Mouse (Mus musculus): ENCODE measurements at regions not wholly inside any gene's neighbourhood (a gene's known extent, or its start where the extent isn't known, plus 50 kb on each side); places are given as distances from the start of the nearest gene placed in this dataset.
A peak's percentile ranks its signal among the peaks of the same experiment; 100 is the strongest.
"Not testable (repeated sequence)": the region's sequence is repeated elsewhere in the genome, so short reads cannot be mapped to it uniquely, and the experiment has no call there.

GRCm38 (mm10) chr1:4623268-4623667 lies 184.4 kb upstream of the Gm37988 start:
- no peak for TF ChIP-seq ZC3H11A (IDR thresholded peaks at IDR 0.05; ENCODE audit: borderline replicate concordance, low read depth, low read length)
- TF ChIP-seq HCFC1 (IDR thresholded peaks at IDR 0.05; ENCODE audit: borderline replicate concordance, insufficient read depth, low read length): no peak
- TF ChIP-seq CHD2 (IDR thresholded peaks at IDR 0.05; ENCODE audit: low read depth, low read length): no peak
- TF ChIP-seq MAFK (IDR thresholded peaks at IDR 0.05; ENCODE audit: insufficient read depth, low read depth, low read length): no peak
- no peak for TF ChIP-seq ZNF384 (IDR thresholded peaks at IDR 0.05; ENCODE audit: low read depth, low read length)
- H3K36me3 ChIP-seq (ENCODE audit: control insufficient read depth, insufficient read depth, low read length, poor library complexity, severe bottlenecking): no peaks in the 10 kb centered on the region

DNA sequence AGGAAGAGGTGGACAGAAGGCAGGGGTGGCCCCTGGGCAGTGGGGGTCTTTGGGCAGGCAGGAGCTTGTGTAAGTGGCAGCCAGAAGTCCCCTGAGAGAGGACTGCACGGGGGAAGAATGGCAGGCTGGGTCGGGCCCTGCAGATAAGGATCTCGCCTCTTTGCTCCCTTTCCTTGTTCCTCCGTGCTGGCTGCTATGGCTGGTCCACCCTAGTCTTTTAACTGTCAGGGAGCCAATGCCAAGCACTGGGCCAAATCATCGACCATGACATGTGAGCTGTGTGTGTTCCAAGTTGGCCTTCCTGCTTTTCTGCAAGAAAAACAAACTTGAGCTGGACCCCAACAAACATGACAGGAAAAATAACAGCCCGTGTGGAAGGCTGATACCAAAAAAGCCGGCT lies 153.8 kb upstream of the Gm37988 start:
- Histone ChIP-seq H3K36me3 (ENCODE audit: control insufficient read depth, insufficient read depth, low read length, poor library complexity, severe bottlenecking) (no peaks in the 10 kb centered on the region), H3K9ac (ENCODE audit: insufficient read depth, low read depth, low read length, poor library complexity, severe bottlenecking) (no peak overlapping the region), H3K4me1 (ENCODE audit: control insufficient read depth in 2 of 2, insufficient read depth in 2 of 2, low read length in 2 of 2, poor library complexity in 1 of 2) (no peaks in the 10 kb centered on the region; a peak in 1 of 4 replicates), H3K27ac (ENCODE audit: insufficient read depth, low read depth, low read length, poor library complexity, severe bottlenecking) (0 out of 2 replicates have a peak overlapping the region, but pooled peaks have one; percentile 10), H3K4me3 (ENCODE audit: insufficient read depth in 1 of 2, low read depth in 1 of 2, low read length in 2 of 2, poor library complexity in 1 of 2, severe bottlenecking in 1 of 2) (no peak overlapping the region), H3K9me3 (ENCODE audit: control insufficient read depth, insufficient read depth, low read depth, low read length) (no peaks in the 10 kb centered on the region)
- no peak for DNase-seq (ENCODE audit: low read depth, low spot score)
- TF ChIP-seq CHD2 (IDR thresholded peaks at IDR 0.05; ENCODE audit: low read depth, low read length) (no peak), ZNF384 (IDR thresholded peaks at IDR 0.05; ENCODE audit: low read depth, low read length) (no peak)
- in situ Hi-C loops (cut with MboI; ENCODE audit: low sequenced_read_pairs in 2 of 2, unreplicated experiment in 2 of 2): no loop called here

More at GRCm38 (mm10) chr1:4623268-4623667, 184.4 kb upstream of the Gm37988 start:
- no peak for DNase-seq (ENCODE audit: low read depth, low spot score)
- H3K9me3 ChIP-seq (ENCODE audit: control insufficient read depth, insufficient read depth, low read depth, low read length): no peaks in the 10 kb centered on the region
- in situ Hi-C loops (cut with MboI; ENCODE audit: low sequenced_read_pairs in 2 of 2, unreplicated experiment in 2 of 2): no loop called here
- H3K27ac ChIP-seq (ENCODE audit: insufficient read depth, low read depth, low read length, poor library complexity, severe bottlenecking): no peak overlapping the region
- H3K9ac ChIP-seq (ENCODE audit: insufficient read depth, low read depth, low read length, poor library complexity, severe bottlenecking): no peak overlapping the region
- no peaks in the 10 kb centered on the region for H3K4me1 ChIP-seq (ENCODE audit: control insufficient read depth in 2 of 2, insufficient read depth in 2 of 2, low read length in 2 of 2, poor library complexity in 1 of 2)
- no peak overlapping the region for H3K4me3 ChIP-seq (ENCODE audit: insufficient read depth in 1 of 2, low read depth in 1 of 2, low read length in 2 of 2, poor library complexity in 1 of 2, severe bottlenecking in 1 of 2)

- H3K36me3 ChIP-seq (ENCODE audit: control insufficient read depth, insufficient read depth, low read length, poor library complexity, severe bottlenecking): no peaks in the 10 kb centered on the region
- DNase-seq (ENCODE audit: low read depth, low spot score): no peak
- TF ChIP-seq ZC3H11A (IDR thresholded peaks at IDR 0.05; ENCODE audit: borderline replicate concordance, low read depth, low read length) (no peak), MAFK (IDR thresholded peaks at IDR 0.05; ENCODE audit: insufficient read depth, low read depth, low read length) (no peak), CHD2 (IDR thresholded peaks at IDR 0.05; ENCODE audit: low read depth, low read length) (no peak), HCFC1 (IDR thresholded peaks at IDR 0.05; ENCODE audit: borderline replicate concordance, insufficient read depth, low read length) (no peak), ZNF384 (IDR thresholded peaks at IDR 0.05; ENCODE audit: low read depth, low read length) (no peak)
- no peaks in the 10 kb centered on the region for H3K9me3 ChIP-seq (ENCODE audit: control insufficient read depth, insufficient read depth, low read depth, low read length)
- H3K9ac ChIP-seq (ENCODE audit: insufficient read depth, low read depth, low read length, poor library complexity, severe bottlenecking): no peak overlapping the region
- H3K4me1 ChIP-seq (ENCODE audit: control insufficient read depth in 2 of 2, insufficient read depth in 2 of 2, low read length in 2 of 2, poor library complexity in 1 of 2): no peaks in the 10 kb centered on the region; a peak in 1 of 4 replicates
- H3K27ac ChIP-seq (ENCODE audit: insufficient read depth, low read depth, low read length, poor library complexity, severe bottlenecking): no peak overlapping the region
- H3K4me3 ChIP-seq (ENCODE audit: insufficient read depth in 1 of 2, low read depth in 1 of 2, low read length in 2 of 2, poor library complexity in 1 of 2, severe bottlenecking in 1 of 2): no peak overlapping the region
- in situ Hi-C loops (cut with MboI; ENCODE audit: low sequenced_read_pairs in 2 of 2, unreplicated experiment in 2 of 2): no loop called here
Observed at GRCm38 (mm10) chr1:4655252-4655651, 152.4 kb upstream of the Gm37988 start.

GRCm38 (mm10) chr1:4656883-4657282 lies 150.8 kb upstream of the Gm37988 start:
- H3K36me3 ChIP-seq (ENCODE audit: control insufficient read depth, insufficient read depth, low read length, poor library complexity, severe bottlenecking): no peaks in the 10 kb centered on the region

GRCm38 (mm10) chr1:4660081-4660480 lies 147.6 kb upstream of the Gm37988 start:
- H3K9me3 ChIP-seq (ENCODE audit: control insufficient read depth, insufficient read depth, low read depth, low read length); H3K9ac ChIP-seq (ENCODE audit: insufficient read depth, low read depth, low read length, poor library complexity, severe bottlenecking); in situ Hi-C loops (cut with MboI; ENCODE audit: low sequenced_read_pairs in 2 of 2, unreplicated experiment in 2 of 2); H3K4me1 ChIP-seq (ENCODE audit: control insufficient read depth in 2 of 2, insufficient read depth in 2 of 2, low read length in 2 of 2, poor library complexity in 1 of 2); H3K27ac ChIP-seq (ENCODE audit: insufficient read depth, low read depth, low read length, poor library complexity, severe bottlenecking); H3K36me3 ChIP-seq (ENCODE audit: control insufficient read depth, insufficient read depth, low read length, poor library complexity, severe bottlenecking); H3K4me3 ChIP-seq (ENCODE audit: insufficient read depth in 1 of 2, low read depth in 1 of 2, low read length in 2 of 2, poor library complexity in 1 of 2, severe bottlenecking in 1 of 2): not testable (repeated sequence)
- DNase-seq (ENCODE audit: low read depth, low spot score): peak; percentile 27

More at GRCm38 (mm10) chr1:4656883-4657282, 150.8 kb upstream of the Gm37988 start:
- Histone ChIP-seq H3K4me3 (ENCODE audit: insufficient read depth in 1 of 2, low read depth in 1 of 2, low read length in 2 of 2, poor library complexity in 1 of 2, severe bottlenecking in 1 of 2) (no peak overlapping the region), H3K9ac (ENCODE audit: insufficient read depth, low read depth, low read length, poor library complexity, severe bottlenecking) (no peak overlapping the region), H3K4me1 (ENCODE audit: control insufficient read depth in 2 of 2, insufficient read depth in 2 of 2, low read length in 2 of 2, poor library complexity in 1 of 2) (peaks cover 0 to 1% of the 10 kb centered on the region in 2 experiments; a peak in 1 of 4 replicates), H3K27ac (ENCODE audit: insufficient read depth, low read depth, low read length, poor library complexity, severe bottlenecking) (no peak overlapping the region), H3K9me3 (ENCODE audit: control insufficient read depth, insufficient read depth, low read depth, low read length) (no peaks in the 10 kb centered on the region)
- DNase-seq (ENCODE audit: low read depth, low spot score): peak; percentile 6
- TF ChIP-seq CHD2 (IDR thresholded peaks at IDR 0.05; ENCODE audit: low read depth, low read length) (no peak), HCFC1 (IDR thresholded peaks at IDR 0.05; ENCODE audit: borderline replicate concordance, insufficient read depth, low read length) (no peak), ZC3H11A (IDR thresholded peaks at IDR 0.05; ENCODE audit: borderline replicate concordance, low read depth, low read length) (no peak), MAFK (IDR thresholded peaks at IDR 0.05; ENCODE audit: insufficient read depth, low read depth, low read length) (no peak), ZNF384 (IDR thresholded peaks at IDR 0.05; ENCODE audit: low read depth, low read length) (no peak)
- in situ Hi-C loops (cut with MboI; ENCODE audit: low sequenced_read_pairs in 2 of 2, unreplicated experiment in 2 of 2): no loop called here

DNA sequence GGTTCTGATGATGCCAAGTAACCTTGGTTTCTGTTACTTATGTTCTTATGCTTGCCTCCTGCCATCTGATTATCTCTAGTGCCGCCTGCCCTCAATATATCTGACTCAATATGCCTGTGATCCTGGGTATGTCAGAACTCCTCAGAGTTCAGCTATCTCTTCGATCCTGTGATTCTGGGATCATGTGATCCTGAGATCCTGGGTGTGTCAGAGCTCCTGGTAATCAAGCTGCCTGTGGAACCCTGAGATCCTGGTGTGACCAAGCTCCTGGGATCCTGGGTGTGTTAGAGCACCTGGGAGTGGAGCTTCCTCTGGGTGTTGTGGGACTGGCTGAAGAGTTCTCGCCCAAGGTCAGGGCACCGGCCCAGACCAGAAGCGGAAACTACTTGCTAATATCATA lies 147.1 kb upstream of the Gm37988 start:
- H3K4me3 ChIP-seq (ENCODE audit: insufficient read depth in 1 of 2, low read depth in 1 of 2, low read length in 2 of 2, poor library complexity in 1 of 2, severe bottlenecking in 1 of 2); H3K36me3 ChIP-seq (ENCODE audit: control insufficient read depth, insufficient read depth, low read length, poor library complexity, severe bottlenecking); H3K4me1 ChIP-seq (ENCODE audit: control insufficient read depth in 2 of 2, insufficient read depth in 2 of 2, low read length in 2 of 2, poor library complexity in 1 of 2); H3K27ac ChIP-seq (ENCODE audit: insufficient read depth, low read depth, low read length, poor library complexity, severe bottlenecking); in situ Hi-C loops (cut with MboI; ENCODE audit: low sequenced_read_pairs in 2 of 2, unreplicated experiment in 2 of 2); H3K9ac ChIP-seq (ENCODE audit: insufficient read depth, low read depth, low read length, poor library complexity, severe bottlenecking); H3K9me3 ChIP-seq (ENCODE audit: control insufficient read depth, insufficient read depth, low read depth, low read length): not testable (repeated sequence)
- peak; percentile 26 for DNase-seq (ENCODE audit: low read depth, low spot score)
